Mouse (Mus musculus) hindbrain, embryonic 16.5 days (tissue): Measurements from ENCODE around the gene Hspd1. TPM values are rescaled to one million over a fixed set of nuclear protein-coding genes. Genes with fewer than 3 reads are reported as not detected.
A peak's percentile ranks its signal among the peaks of the same experiment; 100 is the strongest.

Source experiments
- ATAC-seq: fragments of 200-750 bp; cut with Nextera tagmentation; 2 replicates; pipeline ENCODE4 v1.8.0; 2017; ENCODE audit warnings: moderate TSS enrichment, moderate library complexity
- H3K27ac ChIP-seq: fragments of 300-500 bp; sonication (generic); 2 replicates; pipeline ENCODE4 v1.5.1; 2014; ENCODE audit warnings: low read depth, mild to moderate bottlenecking, control low read depth, low read length, moderate library complexity
- H3K27me3 ChIP-seq: fragments of 300-500 bp; sonication (generic); replicated peaks from 2 replicates; pipeline ENCODE4 v1.6.1; 2014; ENCODE audit warnings: low read length; ENCODE audit not compliant: control insufficient read depth, insufficient read depth
- H3K36me3 ChIP-seq: fragments of 300-500 bp; sonication (generic); 2 replicates; pipeline ENCODE4 v1.6.1; 2014; ENCODE audit warnings: mild to moderate bottlenecking, low read length, moderate library complexity, mixed read lengths; ENCODE audit not compliant: control insufficient read depth, insufficient read depth
- H3K4me1 ChIP-seq: fragments of 300-500 bp; sonication (generic); 2 replicates; pipeline ENCODE4 v1.6.1; 2014; ENCODE audit warnings: low read depth, low read length; ENCODE audit not compliant: control insufficient read depth, insufficient read depth
- H3K4me2 ChIP-seq: fragments of 300-500 bp; sonication (generic); 2 replicates; pipeline ENCODE4 v1.6.1; 2014; ENCODE audit warnings: mild to moderate bottlenecking, low read length, control low read depth, moderate library complexity
- H3K4me3 ChIP-seq: fragments of 300-500 bp; sonication (generic); 2 replicates; pipeline ENCODE4 v1.5.1; 2014; ENCODE audit warnings: mild to moderate bottlenecking, low read length, control low read depth, moderate library complexity
- H3K9ac ChIP-seq: fragments of 300-500 bp; sonication (generic); 2 replicates; pipeline ENCODE4 v1.6.1; 2014; ENCODE audit warnings: low read depth, mild to moderate bottlenecking, control low read depth, low read length, moderate library complexity
- H3K9me3 ChIP-seq: fragments of 300-500 bp; sonication (generic); 2 replicates; pipeline ENCODE4 v1.6.1; 2014; ENCODE audit warnings: mild to moderate bottlenecking, low read length, moderate library complexity; ENCODE audit not compliant: control insufficient read depth
- WGBS: fragments of 180-500 bp; shearing (Covaris S2); extraction: QIAGEN DNeasy Blood & Tissue Kit; methylation state at CpG from one replicate; pipeline ENCODE4 v1.1.7; 2014; 5-methylcytosine and 5-hydroxymethylcytosine counted together
- polyA plus RNA-seq: library from polyadenylated mRNA; unstranded; fragments of >200 nt; fragmentation: Nextera tagmentation; extraction: Ambion mirVana; gene quantifications from 2 replicates; pipeline ENCODE4 v1.2.1, GENCODE M21; 2015

Gene Hspd1
- polyA plus RNA-seq, 1 experiment from 2014 or later = 284 TPM

DNA sequence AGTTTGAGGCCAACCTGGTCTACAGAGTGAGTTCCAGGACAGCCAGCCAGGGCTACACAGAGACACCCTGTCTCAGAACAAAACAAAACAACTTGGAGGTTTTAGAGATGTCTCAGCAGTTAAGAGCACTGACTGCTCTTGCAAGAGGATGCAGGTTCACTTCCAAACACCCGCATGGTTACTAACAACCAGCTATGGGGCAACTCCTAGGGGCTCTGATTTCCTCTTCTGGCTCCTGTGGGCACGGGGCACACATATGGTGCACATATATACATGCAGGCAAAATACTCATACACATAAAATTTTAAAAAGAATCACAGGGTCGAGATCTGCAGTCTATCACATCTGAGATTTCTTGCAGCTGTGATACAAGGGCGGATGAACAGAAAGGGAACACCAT lies 58.6 kb downstream of the Hspd1 start:
- no peaks in the 10 kb centered on the region for H3K36me3 ChIP-seq
- no peak for ATAC-seq
- H3K9me3 ChIP-seq = no peaks in the 10 kb centered on the region
- no peak overlapping the region for H3K9ac ChIP-seq
- peaks cover 9% of the 10 kb centered on the region for H3K4me1 ChIP-seq
- no peak overlapping the region for H3K27ac ChIP-seq
- H3K27me3 ChIP-seq = no peaks in the 10 kb centered on the region
- H3K4me3 ChIP-seq = no peak overlapping the region
- no peak overlapping the region for H3K4me2 ChIP-seq
- WGBS = 76% methylated on average over 4 of the region's 4 CpGs

GRCm38 (mm10) chr1:55028512-55029249 lies 59.4 kb downstream of the Hspd1 start:
- H3K9ac ChIP-seq = no peak overlapping the region
- ATAC-seq = no peak
- H3K27me3 ChIP-seq = no peaks in the 10 kb centered on the region
- H3K4me2 ChIP-seq = no peak overlapping the region
- H3K36me3 ChIP-seq = no peaks in the 10 kb centered on the region
- no peak overlapping the region for H3K4me3 ChIP-seq
- WGBS = 90% methylated on average over 11 of the region's 11 CpGs
- no peaks in the 10 kb centered on the region for H3K9me3 ChIP-seq
- H3K4me1 ChIP-seq = peaks cover 9% of the 10 kb centered on the region
- no peak overlapping the region for H3K27ac ChIP-seq

DNA sequence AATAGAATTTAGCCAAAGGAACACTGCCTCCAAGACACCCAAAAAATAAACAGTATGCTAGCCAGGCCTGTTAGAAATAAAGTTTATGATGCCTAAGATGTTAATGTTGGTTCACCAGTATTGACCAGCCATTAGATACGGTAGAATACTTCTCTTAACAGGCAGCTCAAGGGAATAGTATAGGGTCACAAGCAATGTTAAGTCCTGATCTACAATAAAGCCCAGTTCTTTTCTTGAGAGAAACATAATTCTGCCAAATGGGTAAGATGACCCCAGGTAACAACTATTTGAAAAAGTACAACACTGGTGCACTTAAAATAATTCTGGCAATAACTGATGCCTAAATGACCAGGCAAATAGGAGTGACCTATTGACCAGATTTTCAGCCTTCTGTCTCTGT lies 60.1 kb downstream of the Hspd1 start:
- 87% methylated on average over 1 of the region's 1 CpGs for WGBS
- Histone ChIP-seq H3K9ac (no peak overlapping the region), H3K9me3 (no peaks in the 10 kb centered on the region), H3K4me1 (peaks cover 9% of the 10 kb centered on the region), H3K27me3 (no peaks in the 10 kb centered on the region), H3K27ac (no peak overlapping the region), H3K4me2 (peak overlapping the region; percentile 55), H3K36me3 (no peaks in the 10 kb centered on the region), H3K4me3 (peak overlapping the region; percentile 87)
- no peak for ATAC-seq

Other genes with a start within 250 kb of the Hspd1 start
- 19.5 TPM in 2 replicates for gene Ankrd44, start 161.9 kb downstream of the Hspd1 start, polyA plus RNA-seq
- 251 and 284 TPM in 2 replicates for gene Sf3b1, start 60.8 kb downstream of the Hspd1 start, polyA plus RNA-seq
- gene Coq10b, start 35.5 kb downstream of the Hspd1 start, polyA plus RNA-seq = 27.0 and 28.9 TPM in 2 replicates
- 223 and 242 TPM in 2 replicates for gene Hspe1, start 111 bp downstream of the Hspd1 start, polyA plus RNA-seq
- gene Mob4, start 43.0 kb upstream of the Hspd1 start, polyA plus RNA-seq = 158 and 160 TPM in 2 replicates
- gene Rftn2, start 138.5 kb upstream of the Hspd1 start, polyA plus RNA-seq = 13.0 and 15.5 TPM in 2 replicates
- gene Mars2, start 148.9 kb upstream of the Hspd1 start, polyA plus RNA-seq = 3.5 and 3.7 TPM in 2 replicates